8 mouse cellular contexts compared by ENCODE assay signal in genomic region chr6:145373712-145374221, GRCm38 (mm10).
DNase-seq lines count a peak whose midpoint lies in the region.

No protein-coding gene starts in this region.

- intact Hi-C loops in heart, postnatal 10 days (cut with DNase I), result no loop called here

- H3K27me3 ChIP-seq in splenic B cell, adult 2 months (ENCODE audit: control insufficient read depth, insufficient read depth, low read length, poor library complexity, severe bottlenecking), result no peaks in the 10 kb centered on the region

- H3K36me3 ChIP-seq in splenic B cell, adult 2 months (ENCODE audit: control insufficient read depth, insufficient read depth, low read length, poor library complexity, severe bottlenecking), result no peaks in the 10 kb centered on the region

- DNase-seq in cerebellum, postnatal 10 days, result peak; percentile 23 to 47
- DNase-seq in cerebellum, adult 9-10 months, result no peak
- peak; percentile 11 for DNase-seq in thymus, postnatal 14 days
- DNase-seq in thymus, adult 18-20 months, result no peak
- DNase-seq in left cerebral cortex, adult 11 months (ENCODE audit: low spot score), result peak; percentile 68
- peak; percentile 37 for DNase-seq in splenic B cell, adult 2 months (ENCODE audit: low read depth, low spot score)
- DNase-seq in ovary, adult 18-20 months (ENCODE audit: low spot score), result no peak
- no peak for DNase-seq in heart, postnatal 10 days

Comparison
In these comparisons a context has a peak if more than half of its experiments do, and no peak if none do; other contexts are left out.
1. DNase-seq: peak in cerebellum, postnatal 10 days (2 of 2), thymus, postnatal 14 days (single experiment), left cerebral cortex, adult 11 months (single experiment) and splenic B cell, adult 2 months (single experiment); none in cerebellum, adult 9-10 months (single experiment), thymus, adult 18-20 months (0 of 2), ovary, adult 18-20 months (single experiment) and heart, postnatal 10 days (0 of 2).